Mouse (Mus musculus) layer of hippocampus, adult 8-10 months (tissue): ENCODE measurements around the gene Mthfd1. TPM values are rescaled to one million over a fixed set of nuclear protein-coding genes. Genes with fewer than 3 reads are reported as not detected.

Experiments used
- DNase-seq, 2 experiments: peaks; one replicate each; pipeline ENCODE4 v3.0.0; 2022; ENCODE audit warnings: low spot score in 2 of 2
- total RNA-seq, 4 experiments: library from RNA; stranded (reverse); gene quantifications; 2 replicates each; pipeline ENCODE4 v1.2.4; 2022

The Mthfd1 gene
- total RNA-seq, 4 experiments from 2014 or later, result 46.4 to 50.7 (median 48.0) TPM

DNA sequence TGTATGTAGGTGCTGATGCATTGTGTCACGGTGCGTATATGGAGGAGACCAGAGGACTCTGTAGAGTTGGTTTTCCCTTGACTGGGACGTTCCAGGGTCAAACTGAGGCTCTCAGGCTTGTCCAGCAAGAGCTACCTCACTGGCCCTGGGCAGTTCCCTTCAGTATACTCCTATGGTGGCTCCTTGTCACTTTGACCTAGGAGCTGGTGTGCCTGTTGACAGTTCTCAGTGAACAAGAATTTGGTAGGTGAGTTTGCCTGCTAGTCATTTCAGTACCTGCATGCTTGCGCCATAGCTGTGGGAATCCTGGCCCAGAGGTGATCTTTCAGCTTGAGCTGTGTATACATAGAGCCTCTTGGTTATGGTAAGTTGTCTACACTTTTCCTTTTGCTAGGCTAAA is 7.8 kb downstream of the Mthfd1 start:
- DNase-seq, result no peak

DNA sequence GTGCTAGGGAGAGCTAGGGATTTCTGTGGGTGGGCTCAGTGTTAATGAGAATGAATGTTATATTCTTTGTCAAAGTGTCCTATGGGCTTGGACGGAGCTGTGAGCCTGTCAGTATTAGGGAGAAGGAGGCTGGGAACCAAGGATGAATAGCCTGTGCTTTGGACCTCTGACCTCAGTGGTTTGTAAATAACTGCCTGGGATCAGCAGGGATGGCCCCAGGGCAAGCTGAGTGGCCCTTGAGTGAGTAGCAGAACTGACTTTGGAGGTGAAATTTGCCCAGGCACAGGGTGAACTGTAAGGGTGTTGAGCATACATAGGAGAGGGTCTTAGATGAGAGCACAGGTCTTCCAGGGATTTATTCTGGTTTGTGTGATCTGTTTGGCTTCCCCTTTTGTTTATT is 8.8 kb downstream of the Mthfd1 start:
- no peak for DNase-seq

DNA sequence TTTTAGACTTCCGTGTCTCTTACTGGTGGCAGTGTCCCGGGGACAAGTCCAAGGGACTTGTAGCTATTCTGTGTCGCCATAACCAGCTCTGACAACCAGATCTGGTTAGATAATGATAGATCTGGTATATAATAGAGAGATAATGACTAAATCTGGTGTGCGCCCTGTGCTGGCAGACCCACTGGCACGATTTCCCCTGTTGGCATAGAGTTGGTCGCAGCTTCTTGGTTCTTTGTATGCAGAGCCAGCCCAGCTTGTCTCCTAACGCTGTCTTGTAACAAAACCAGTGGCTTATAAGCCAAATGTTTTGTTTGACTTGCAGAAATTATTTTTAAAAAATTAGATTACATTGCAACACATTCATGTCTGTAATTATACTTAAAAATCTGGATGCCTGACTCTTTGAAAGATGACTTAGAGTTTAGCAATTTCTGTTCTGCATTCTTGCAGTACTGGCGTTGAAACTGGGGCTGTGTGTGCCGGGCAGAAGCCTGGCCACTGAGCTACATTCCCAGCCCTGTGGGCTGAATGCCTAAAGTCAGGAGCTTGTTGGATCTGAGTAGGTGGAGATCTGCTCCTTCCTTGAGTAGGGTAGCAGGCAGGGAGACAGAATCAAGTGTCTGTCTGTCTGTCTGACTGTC is 9.3 kb downstream of the Mthfd1 start:
- peak; percentile 65 to 72 for DNase-seq

DNA sequence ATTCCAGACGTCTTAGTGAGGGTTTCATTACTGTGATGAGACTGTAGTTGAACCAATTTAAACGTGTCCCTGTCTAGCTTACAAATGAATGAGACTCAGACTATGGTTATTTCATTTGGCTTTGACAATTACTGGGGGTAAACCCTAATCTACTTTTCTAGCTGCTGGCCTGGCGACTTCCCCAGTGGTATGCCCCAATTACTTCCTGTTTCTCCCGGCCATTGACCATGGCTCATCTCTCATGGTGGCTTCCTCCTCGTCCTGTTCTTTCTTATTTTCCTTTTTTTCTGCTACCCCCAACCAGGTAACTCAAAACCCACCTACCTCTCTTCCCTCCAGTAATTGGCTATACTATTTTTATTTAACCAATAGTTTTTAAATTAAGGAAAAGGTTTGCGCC is 9.9 kb downstream of the Mthfd1 start:
- DNase-seq, result no peak

DNA sequence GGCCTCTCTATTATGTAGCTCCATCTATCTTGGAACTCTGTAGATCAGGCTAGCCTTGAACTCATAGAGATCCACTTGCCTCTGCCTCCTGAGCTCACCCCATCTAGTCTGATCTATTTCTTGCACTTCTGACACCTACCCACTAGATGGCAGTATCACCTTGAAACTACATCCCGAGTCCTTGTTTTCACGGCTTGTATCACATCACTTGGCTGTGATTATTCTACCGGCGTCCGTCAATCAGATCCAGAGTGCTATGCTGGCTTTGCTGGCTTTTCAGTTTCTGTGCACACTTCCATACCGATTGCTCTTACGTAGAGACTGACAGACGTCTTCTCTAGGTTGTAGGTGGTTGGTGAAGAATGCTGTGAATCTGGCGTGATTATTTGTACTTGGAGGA is 11.8 kb downstream of the Mthfd1 start:
- no peak for DNase-seq

DNA sequence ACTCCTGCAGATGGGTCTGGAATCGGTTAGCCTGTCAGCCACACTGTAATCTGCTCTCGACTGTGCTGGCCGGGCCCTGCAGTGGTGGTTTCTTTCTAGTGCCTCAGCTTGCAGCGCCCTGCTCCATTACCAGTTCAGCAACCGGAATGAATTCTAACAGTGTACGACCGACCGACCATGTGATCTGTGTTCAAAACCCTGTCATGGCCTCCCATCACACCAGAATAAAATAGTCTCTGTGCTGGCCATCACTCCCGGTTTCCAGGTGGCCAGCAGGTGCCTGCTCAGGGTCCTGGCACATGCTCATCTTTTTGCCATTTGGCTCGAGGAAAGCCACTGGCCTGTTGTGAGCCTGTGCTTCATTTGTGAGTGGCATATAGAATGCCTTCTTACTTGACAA is 13.6 kb downstream of the Mthfd1 start:
- DNase-seq, result no peak

DNA sequence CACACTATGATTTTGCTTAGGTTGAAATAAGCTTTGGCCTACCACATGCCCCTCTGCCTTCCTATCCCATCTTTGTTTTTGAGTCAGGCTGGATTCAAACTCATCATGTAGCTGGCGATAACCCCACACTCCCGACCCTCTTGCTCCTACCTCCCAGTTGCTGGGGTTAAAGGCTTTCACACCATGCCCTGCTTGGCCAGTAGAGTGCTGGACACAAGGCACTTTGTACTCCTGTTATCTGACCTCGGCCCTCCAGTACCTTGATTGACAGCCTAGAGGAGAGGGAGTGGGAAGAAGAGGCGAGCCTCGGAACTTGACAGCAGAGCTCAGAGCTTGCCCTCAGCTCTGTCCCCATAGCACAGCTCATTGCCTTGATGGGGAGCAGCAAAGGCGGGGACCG is 14.1 kb downstream of the Mthfd1 start:
- no peak for DNase-seq

DNA sequence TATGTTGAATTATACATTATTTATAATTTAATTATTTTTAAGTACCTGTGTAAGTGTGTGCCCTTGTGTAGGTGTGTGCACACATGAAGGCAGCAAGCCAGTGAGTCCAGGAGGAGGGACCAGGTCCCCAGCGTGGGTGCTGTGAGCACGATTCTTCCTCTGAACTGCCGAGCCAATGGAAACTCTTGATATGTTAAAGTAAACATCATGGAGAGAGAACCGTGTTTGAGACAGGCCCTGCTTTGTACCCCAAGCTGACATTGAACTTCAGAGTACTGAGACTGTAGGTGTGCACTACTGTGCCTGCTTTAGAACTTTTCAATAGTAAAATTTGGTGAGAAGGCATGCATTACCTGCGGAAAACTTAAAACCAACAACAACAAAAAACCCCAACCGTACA is 16.4 kb downstream of the Mthfd1 start:
- DNase-seq, result no peak

DNA sequence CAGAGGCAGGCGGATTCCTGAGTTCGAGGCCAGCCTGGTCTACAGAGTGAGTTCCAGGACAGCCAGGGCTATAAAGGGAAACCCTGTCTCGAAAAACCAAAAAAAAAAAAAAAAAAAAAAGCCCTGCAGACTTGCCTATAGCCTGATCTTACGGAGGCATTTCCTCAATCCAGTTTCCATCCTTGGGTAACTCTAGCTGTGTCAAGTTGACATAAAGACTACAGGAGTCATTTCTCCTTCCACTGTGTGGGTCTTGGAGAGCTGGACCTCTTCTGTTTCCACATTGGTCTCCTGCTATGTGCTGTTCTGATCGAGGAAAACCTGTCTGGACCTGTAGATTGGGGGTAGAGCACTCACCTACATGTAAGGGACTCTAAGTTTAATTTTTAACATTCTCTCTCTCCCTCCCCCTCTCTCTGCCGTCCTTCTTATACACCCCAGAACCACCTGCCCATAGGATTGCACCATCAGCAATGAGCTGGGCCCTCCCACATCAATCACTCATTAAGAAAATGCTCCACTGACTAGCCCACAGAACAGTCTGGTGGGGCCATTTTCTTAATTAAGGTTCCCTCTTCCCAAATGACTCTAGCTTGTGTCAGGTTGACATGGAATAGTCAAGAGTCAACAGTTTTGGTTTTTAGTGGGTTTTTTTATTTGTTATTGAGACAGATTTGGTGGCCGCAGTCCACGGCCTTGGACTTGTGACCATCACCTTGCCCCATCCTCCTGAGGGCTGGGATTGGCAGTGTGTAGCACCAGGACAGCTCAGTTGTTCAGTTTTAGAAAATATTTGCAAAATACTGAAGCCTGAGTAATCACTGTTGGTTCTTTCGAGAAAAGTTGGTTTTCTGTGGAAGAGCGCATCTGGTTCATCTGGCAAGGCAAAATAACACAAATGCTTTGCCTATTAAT is 17.8 kb downstream of the Mthfd1 start:
- no peak for DNase-seq

DNA sequence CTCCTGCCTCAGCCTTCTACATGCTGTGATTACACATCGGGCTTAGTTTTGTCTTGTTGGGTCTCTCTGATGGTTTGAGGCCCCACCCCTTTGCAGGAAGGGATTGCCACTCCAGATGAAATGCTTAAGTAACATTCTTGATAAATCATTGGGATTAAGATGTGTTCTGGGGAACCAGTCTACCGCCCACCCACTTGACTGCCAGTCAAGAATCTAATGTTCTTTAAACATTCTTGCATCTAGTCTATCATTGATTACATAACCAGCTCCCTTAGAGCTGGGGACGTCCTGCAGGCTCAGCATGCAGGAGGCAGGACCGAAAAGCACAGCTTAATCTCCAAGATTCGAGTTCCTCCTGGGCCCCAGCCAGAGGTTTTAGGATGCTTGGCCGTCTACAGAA is 23.1 kb downstream of the Mthfd1 start:
- DNase-seq, result no peak

DNA sequence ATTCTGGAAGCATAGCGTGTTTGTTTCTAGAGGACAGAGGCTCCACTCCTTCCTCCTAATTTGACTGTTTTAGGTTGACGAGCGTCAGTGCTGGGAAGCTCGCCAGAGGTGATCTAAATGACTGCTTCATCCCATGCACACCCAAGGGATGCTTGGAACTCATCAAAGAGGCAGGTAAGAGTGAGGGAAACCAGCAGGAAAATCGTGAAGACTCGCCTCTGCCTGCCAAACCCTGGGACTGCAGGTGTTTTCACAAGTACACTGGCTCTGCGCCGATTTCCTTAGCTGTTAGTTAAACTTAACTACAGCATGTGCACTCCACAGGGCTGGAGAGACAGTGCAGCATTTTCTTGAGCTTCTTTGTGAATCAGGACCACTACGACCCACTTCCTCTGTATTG is 25.5 kb downstream of the Mthfd1 start:
- DNase-seq, result peak in 1 of 2 experiments; percentile 50

DNA sequence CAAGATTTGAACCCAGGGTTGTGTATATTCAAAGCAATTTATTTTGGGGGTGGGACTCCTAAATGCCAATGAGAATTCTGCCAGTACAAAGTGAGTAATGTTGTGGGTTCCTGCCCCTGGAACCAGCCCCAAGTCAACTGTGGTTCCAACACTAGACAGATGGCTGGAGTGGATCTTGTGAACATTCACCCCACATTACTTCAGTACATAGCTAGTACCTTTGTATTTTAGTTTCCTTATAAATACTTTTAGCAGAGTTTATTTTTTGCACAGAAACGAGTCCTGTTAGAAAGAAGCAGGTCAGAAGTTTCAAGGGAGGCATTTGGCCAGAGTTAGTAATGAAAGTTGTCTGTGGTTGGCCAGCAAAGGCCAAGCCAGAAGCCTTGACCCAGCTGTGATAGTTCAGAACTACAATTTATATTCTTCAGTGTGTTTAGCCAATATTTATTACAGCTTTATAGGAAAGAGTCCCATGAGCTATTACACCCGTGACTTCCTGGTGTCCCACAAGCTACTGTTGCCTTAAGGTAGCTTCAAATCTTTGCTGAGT is 26.1 kb downstream of the Mthfd1 start:
- no peak for DNase-seq

DNA sequence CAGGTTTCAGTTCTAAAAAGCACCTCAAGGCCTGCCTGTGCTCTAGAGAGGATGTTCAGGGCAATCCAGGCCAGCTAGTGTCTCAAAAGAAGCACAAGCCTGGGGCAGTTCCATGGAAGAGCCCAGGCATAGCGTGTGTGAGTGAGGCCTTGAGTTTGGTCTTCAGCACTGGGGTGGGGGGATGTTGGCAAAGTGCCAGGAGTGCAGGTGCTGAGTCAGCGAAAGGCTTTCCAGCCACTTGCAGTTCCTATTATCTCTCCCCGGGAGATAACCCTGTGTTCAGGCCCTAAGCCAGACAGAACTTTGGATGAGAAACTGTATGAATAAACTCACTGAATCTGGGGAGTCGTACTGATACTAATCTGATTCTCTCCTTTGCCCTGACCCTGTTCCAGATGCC is 27.0 kb downstream of the Mthfd1 start:
- no peak for DNase-seq

DNA sequence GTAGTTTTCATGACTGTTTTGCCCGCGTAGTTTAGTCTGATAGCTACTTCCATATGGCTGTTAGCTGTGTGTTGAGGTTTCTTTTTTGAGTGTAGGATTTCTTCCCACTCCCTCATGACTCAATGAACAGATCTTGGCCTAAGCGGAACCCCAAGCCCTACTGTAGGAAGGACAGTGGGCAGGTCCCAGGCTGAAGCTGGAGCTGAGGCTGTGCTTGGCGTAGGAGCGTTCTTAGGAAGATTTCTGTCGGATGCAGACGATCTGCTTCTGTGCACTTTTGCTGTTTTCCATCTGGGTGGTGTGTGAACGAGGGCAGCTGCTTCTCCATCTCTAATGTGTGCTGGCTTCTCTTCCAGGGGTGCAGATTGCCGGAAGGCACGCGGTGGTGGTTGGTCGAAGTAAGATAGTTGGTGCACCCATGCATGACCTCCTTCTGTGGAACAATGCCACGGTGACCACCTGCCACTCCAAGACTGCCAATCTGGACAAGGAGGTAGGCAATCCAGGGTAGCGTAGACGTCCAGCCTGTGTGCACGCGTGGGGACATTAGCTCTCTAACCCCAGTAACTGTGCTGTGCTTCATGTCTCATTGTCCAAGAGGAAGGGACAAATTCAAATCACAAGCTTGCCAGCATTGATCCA is 27.6 kb downstream of the Mthfd1 start:
- DNase-seq, result no peak

DNA sequence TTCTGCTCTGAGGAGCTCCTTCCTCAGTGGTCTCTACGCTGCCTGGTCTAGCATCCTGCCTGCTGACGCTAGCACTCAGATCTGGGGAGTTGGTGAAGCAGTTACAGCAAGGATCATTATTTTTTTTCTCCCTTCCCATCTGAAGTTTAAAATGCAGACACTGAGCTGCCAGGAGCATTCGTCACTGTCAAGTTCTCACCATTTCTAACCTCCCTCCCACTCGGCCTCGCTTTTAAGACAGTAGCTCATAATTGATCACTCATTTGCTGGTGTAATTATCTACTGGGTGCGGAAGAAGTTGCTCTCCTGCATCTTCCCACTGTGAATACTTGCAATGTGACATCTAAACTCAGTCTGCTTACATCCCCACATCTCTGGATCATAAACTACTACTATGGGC is 30.3 kb downstream of the Mthfd1 start:
- no peak for DNase-seq

DNA sequence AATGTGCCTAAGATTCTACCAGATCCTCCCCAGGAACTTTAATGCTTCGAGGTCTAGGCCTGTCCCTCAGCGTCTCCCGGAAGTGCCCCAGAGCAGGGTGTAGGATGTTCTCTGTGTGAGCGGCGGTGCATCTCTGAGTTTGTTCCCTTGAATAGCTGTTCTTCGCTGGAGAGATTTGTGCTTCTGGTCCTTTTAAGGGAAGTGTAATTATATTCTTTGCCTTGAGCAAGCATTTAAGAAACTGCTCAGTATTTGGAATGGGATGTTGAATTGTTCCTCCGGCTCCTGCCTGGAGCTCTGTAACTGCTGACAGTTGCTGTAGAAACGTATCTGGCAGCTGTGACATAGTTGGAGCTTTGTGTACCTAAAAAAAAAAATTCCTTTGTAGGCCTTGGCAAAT is 32.9 kb downstream of the Mthfd1 start:
- no peak for DNase-seq

DNA sequence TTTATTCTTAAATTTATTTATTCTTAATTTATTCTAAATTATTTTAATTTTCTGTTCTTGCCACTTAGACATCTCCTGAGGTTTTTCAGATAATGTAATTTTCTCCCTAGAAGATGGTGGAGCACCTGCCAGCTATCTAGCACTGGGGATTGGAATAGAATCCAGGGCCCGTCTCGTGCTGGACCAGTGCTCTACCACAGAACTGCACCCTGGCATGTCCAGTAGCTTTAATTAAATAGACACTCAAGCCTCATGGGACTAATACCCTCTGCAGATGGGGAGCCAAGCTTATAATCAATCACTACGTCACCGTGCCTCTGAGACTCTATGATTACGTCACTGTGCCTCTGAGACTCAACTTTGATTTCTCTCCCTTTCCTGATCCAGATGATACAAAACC is 33.4 kb downstream of the Mthfd1 start:
- no peak for DNase-seq

DNA sequence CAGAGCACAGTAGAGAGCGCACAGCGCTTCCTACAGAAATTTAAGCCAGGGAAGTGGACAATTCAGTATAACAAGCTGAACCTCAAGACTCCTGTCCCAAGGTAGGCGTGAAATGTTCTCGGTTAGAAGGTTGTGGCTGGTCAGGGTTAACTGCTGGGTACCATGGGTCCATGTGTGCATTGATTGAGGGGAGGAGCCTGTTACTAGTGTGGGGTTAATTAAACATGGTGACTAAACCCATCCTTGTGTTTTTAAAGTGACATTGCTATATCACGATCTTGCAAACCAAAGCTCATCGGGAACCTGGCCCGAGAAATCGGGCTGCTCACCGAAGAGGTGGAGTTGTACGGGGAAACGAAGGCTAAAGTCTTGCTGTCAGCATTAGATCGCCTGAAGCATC is 34.3 kb downstream of the Mthfd1 start:
- DNase-seq, result no peak

DNA sequence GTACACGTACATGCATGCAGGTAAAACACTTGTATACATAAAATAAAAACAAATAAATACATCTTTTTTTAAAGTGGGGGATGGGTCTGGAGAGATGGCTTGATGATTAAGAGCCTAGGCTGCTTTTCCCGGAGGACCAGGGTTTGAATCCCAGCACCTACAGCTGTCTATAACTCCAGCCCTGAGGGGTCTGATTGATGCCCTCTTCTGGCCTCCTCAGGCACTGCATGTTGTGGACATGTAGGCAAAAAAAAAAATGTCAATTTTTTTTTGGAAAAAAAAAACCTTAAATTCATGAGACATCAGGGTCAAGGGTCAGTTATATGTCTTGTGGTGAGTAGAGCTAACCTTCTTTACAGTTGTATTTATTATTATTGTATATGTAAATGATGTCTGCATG is 35.2 kb downstream of the Mthfd1 start:
- DNase-seq, result no peak

DNA sequence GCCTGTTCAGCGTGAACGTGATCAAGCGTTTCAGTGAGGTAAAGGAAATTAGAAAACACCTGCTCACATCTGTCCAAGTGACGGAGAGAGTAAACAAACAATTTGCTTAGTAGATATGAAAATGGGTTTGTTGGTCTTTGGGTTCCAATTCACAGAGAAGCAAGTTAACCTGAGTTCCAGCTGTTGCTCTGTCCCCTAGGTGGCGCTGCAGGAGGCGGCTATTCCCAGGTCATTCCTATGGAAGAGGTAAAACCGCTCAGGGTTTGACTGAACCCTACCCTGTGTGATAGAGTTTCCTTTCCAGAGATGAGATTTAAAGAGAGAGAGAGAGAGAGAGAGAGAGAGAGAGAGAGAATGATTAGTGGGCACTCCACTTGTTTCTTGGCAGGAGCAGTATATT is 38.1 kb downstream of the Mthfd1 start:
- no peak for DNase-seq

DNA sequence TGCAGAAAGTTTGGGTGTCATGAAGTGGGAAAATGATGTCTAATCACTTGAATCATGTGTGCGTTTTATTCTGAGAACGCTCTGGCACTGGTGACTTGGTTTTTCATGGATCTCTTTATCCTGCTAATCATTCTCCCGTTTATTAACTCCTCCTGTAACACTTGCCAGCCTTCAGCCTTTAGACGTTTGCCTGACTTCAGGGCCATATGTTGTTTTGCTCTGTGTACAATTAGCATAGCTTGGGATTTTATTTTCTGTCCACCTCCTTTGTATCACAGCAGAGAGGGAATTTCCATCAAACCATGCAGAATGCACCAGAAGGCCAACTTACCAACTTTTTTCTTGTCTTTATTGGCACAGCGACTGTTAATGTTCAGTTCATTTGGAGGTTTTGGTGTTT is 42.7 kb downstream of the Mthfd1 start:
- no peak for DNase-seq

DNA sequence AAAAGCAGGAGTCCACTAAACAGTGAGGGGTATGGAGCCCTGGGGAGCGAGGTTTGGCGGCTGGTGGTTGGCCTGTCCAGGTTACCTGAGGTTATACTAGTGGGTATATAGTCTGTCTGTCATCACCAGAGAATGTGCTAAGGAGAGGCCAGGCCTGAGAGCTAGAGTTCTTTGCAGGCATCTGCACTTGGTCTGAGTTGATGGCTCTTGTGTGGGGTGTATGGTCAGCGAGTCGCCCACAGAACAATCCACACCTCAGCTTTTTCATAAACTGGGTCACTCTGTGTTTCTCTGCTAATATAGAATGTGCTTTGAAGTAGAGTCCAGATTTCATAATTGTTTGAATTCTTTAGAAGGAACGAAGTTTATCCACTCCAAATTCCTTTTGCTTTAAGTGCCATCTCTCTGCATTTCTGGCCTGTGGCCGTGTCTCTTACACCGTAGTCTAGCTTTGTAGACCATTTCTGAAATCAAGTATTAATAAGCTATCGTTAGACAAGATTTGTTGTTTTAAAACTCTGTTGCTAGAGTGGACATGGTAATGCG is 44.3 kb downstream of the Mthfd1 start:
- no peak for DNase-seq
